In the genomic region with DNA sequence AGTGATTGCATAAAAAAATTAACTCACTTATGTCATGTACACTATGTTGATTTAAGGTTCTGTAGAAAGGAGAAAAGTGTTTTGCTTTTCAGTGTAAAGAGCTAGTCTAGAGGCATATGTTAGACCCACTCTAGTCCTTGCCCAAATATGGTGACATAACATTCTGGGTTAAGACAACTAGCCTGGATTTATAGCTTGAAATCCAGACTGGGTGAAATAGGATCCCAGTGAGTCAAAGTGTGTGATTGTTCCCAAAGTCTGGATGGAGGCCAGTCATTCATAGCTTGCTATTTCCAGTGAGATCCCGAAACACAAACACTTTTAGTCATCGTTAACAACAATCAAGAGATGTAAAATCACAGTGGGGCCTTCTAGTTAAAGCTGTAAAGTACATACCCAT, we compare ENCODE assay signal across 13 mouse cellular contexts.
DNase-seq lines count a peak whose midpoint lies in the region; ATAC-seq and TF ChIP-seq lines count a peak whose summit lies in the region.
"Had no signal": no experiment of that assay in that cellular context is flagged by ENCODE, and none has a peak within 500 bp of the region (broad histone marks: within the 10 kb centered on the region; RNA-seq: fewer than 3 reads in every experiment).

No protein-coding gene starts in this region.

- no peak overlapping the region for H3K4me2 ChIP-seq in stomach, embryonic 16.5 days (ENCODE audit: low read depth, low read length)
- H3K4me2 ChIP-seq: hindbrain, embryonic 13.5 days; neural tube, embryonic 12.5 days had no signal

- H3K4me1 ChIP-seq in heart, embryonic 10.5 days = no peaks in the 10 kb centered on the region
- peaks cover 5% of the 10 kb centered on the region for H3K4me1 ChIP-seq in embryonic fibroblast, embryonic 13.5 days (ENCODE audit: control insufficient read depth, insufficient read depth, low read length)
- H3K4me1 ChIP-seq in stomach, embryonic 16.5 days (ENCODE audit: control insufficient read depth, insufficient read depth, low read length) = 0 out of 2 replicates have a peak, but pooled peaks cover 3% of the 10 kb centered on the region
- H3K4me1 ChIP-seq: hindbrain, embryonic 13.5 days; neural tube, embryonic 12.5 days had no signal

- no peaks in the 10 kb centered on the region for H3K9me3 ChIP-seq in heart, embryonic 10.5 days
- H3K9me3 ChIP-seq in stomach, embryonic 16.5 days (replicated peaks; ENCODE audit: control insufficient read depth, low read length) = no peaks in the 10 kb centered on the region
- H3K9me3 ChIP-seq: hindbrain, embryonic 13.5 days; neural tube, embryonic 12.5 days had no signal

- ATAC-seq in stomach, embryonic 16.5 days (ENCODE audit: insufficient read depth, low FRiP score) = peak; percentile 61; the same call in 1 of the 2 replicates

- no peak overlapping the region for H3K27ac ChIP-seq in heart, embryonic 10.5 days
- H3K27ac ChIP-seq in embryonic fibroblast, embryonic 13.5 days (ENCODE audit: insufficient read depth, low read length) = peak overlapping the region; percentile 98
- H3K27ac ChIP-seq in stomach, embryonic 16.5 days (ENCODE audit: low read length) = no peak overlapping the region
- H3K27ac ChIP-seq: hindbrain, embryonic 13.5 days; neural tube, embryonic 12.5 days had no signal

- intact Hi-C loops in heart, postnatal 10 days (cut with DNase I) = no loop called here

- WGBS in heart, embryonic 10.5 days = 66% methylated on average over 2 of the region's 2 CpGs
- WGBS in stomach, embryonic 16.5 days = 26% methylated on average over 2 of the region's 2 CpGs

- DNase-seq in heart, postnatal 10 days = peak; percentile 36 to 45
- no peak for DNase-seq in heart, embryonic 10.5 days (ENCODE audit: low spot score)
- peak; percentile 29 for DNase-seq in lung, postnatal 10 days
- DNase-seq in lung, postnatal 4 days = no peak
- DNase-seq in spleen, adult 18-20 months = no peak
- DNase-seq: cerebellum, postnatal 14 days; liver; right cerebral cortex, postnatal 4 days; thymus, adult 18-20 months had no signal

- no peak for TF ChIP-seq POLR2A in embryonic fibroblast, embryonic 13.5 days (IDR thresholded peaks at IDR 0.05; ENCODE audit: low read depth, low read length)

- H3K36me3 ChIP-seq in heart, embryonic 10.5 days = no peaks in the 10 kb centered on the region
- no peaks in the 10 kb centered on the region for H3K36me3 ChIP-seq in stomach, embryonic 16.5 days (ENCODE audit: control insufficient read depth, insufficient read depth, low read length)
- H3K36me3 ChIP-seq: hindbrain, embryonic 13.5 days; neural tube, embryonic 12.5 days had no signal

- no peak overlapping the region for H3K9ac ChIP-seq in stomach, embryonic 16.5 days (ENCODE audit: low read length)
- H3K9ac ChIP-seq: hindbrain, embryonic 13.5 days; neural tube, embryonic 12.5 days had no signal

- no peak for TF ChIP-seq CTCF in embryonic fibroblast, embryonic 13.5 days (IDR thresholded peaks at IDR 0.05; ENCODE audit: borderline replicate concordance, insufficient read depth, low read length)

- no peak overlapping the region for H3K4me3 ChIP-seq in heart, embryonic 10.5 days
- no peak overlapping the region for H3K4me3 ChIP-seq in embryonic fibroblast, embryonic 13.5 days (ENCODE audit: insufficient read depth, low read length)
- H3K4me3 ChIP-seq in stomach, embryonic 16.5 days (replicated peaks; ENCODE audit: low read length) = no peak overlapping the region
- H3K4me3 ChIP-seq: hindbrain, embryonic 13.5 days; neural tube, embryonic 12.5 days had no signal

- no peaks in the 10 kb centered on the region for H3K27me3 ChIP-seq in heart, embryonic 10.5 days (ENCODE audit: insufficient read depth, poor library complexity, severe bottlenecking)
- no peaks in the 10 kb centered on the region for H3K27me3 ChIP-seq in stomach, embryonic 16.5 days (ENCODE audit: control insufficient read depth, insufficient read depth, low read length)
- H3K27me3 ChIP-seq: hindbrain, embryonic 13.5 days; neural tube, embryonic 12.5 days had no signal

Comparison
In these comparisons a context has a peak if more than half of its experiments do, and no peak if none do; other contexts are left out.
1. DNase-seq: peak in heart, postnatal 10 days (2 of 2) and lung, postnatal 10 days (single experiment); none in heart, embryonic 10.5 days (single experiment), lung, postnatal 4 days (0 of 2) and spleen, adult 18-20 months (0 of 2).